Mouse (Mus musculus) CH12.LX (cell line): ENCODE results near the gene Higd1c.

Experiments used
- CTCF ChIP-seq, 2 experiments: IDR thresholded peaks in 1 of 2; conservative IDR thresholded peaks in 1 of 2; 2 replicates each; pipeline ENCODE4 v1.5.1; 2011 to 2012; ENCODE audit warnings: low read depth in 2 of 2, low read length in 2 of 2, improper control_type of control experiment in 1 of 2, inconsistent platforms in 1 of 2, mild to moderate bottlenecking in 1 of 2, moderate library complexity in 1 of 2
- JUN ChIP-seq: IDR thresholded peaks from 2 replicates; pipeline ENCODE4 v1.6.1; 2011; ENCODE audit warnings: low read depth, mild to moderate bottlenecking, low read length, improper control_type of control experiment, moderate library complexity; ENCODE audit not compliant: insufficient read depth
- POLR2A ChIP-seq: IDR thresholded peaks from 2 replicates; pipeline ENCODE4 v1.6.1; 2011; ENCODE audit warnings: low read depth, mild to moderate bottlenecking, improper control_type of control experiment, low read length

DNA sequence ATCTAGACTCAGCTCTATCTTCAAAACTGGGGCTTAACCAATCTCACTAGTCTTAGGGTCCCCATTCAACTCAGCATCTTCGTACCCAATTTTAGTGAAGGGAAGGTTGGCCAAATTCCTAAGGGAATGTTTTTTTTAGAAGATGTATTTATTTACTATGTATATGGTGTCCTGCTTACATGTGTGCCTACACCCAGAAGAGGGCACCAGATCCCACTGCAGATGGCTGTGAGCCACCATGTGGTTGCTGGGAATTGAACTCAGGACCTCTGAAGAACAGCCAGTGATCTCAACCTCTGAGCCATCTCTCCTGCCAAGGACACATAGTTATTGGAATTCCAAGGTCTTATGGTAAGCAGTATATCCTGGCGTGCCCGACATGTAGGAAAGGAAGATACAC is 31.2 kb downstream of the Higd1c start:
- peak in 1 of 2 experiments; percentile 54; a peak in 2 of 4 replicates for TF ChIP-seq CTCF (conservative IDR thresholded peaks at IDR 0.05 in 1 of 2, IDR thresholded peaks at IDR 0.05 in 1 of 2; ENCODE audit: low read depth in 2 of 2, low read length in 2 of 2)
- no peak for TF ChIP-seq POLR2A
- no peak for TF ChIP-seq JUN
